Mouse (Mus musculus) left cerebral cortex, postnatal 14 days (tissue): ENCODE data around the gene Ssx2ip. TPM values are rescaled to one million over a fixed set of nuclear protein-coding genes. Genes with fewer than 3 reads are reported as not detected.

Source experiments
- DNase-seq, 2 experiments: peaks; one replicate each; pipeline ENCODE4 v3.0.0; 2021 to 2022; ENCODE audit warnings: low spot score in 2 of 2, mixed read lengths in 1 of 2
- intact Hi-C: fragments of 180-260 bp; cut with DNase I; formaldehyde crosslinking; loops from one replicate; pipeline ENCODE4 v1.15.1; 2025
- microRNA-seq, 2 experiments: library from miRNA; unstranded; fragments of <30 nt; microRNA quantifications; one replicate each; pipeline ENCODE4 v1.2.0; 2022
- total RNA-seq, 2 experiments: library from RNA; stranded (reverse); gene quantifications; 2 replicates each; pipeline ENCODE4 v1.2.3; 2021

Gene Ssx2ip
- total RNA-seq, 2 experiments from 2014 or later: 121 to 126 TPM

DNA sequence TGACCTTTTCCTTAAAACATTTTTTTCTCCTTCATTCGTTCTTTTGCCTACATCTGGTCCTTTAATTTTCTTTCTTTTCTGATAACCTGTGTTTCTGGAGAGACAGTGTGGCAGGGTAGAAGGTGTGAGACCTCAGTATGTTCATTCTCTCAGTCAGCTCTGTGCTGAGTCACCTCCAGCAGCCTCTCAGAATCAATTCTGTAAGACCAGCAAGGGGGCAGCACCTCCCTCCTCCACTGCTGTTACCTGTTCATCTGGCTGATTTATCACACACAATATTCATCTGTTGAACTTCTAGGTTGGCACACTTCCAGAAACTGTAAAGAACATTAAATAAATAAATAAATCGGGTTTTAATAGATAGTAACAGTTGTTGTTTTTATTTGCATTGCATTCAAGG is 58.5 kb downstream of the Ssx2ip start:
- intact Hi-C loops: no loop called here
- DNase-seq: no peak

GRCm38 (mm10) chr3:146469226-146469625 is 64.8 kb downstream of the Ssx2ip start:
- DNase-seq: no peak
- intact Hi-C loops: no loop called here

DNA sequence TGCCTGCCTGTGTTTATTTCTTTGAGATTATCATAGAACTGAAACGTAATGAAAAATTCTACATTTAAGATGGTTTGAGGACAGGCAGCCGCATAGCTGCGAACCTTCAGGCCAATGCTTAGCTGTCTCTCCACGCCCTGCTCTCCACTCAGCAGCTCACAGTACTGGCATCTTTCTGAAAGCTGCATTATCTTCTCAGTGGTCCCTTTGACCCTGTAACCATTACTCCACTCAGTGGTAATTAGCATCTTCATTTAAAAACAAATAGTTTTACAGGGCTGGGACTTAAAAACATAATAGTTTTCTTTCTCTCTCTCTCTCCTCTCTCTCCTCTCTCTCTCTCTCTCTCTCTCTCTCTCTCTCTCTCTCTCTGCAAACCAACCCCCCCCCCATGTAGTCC is 68.2 kb downstream of the Ssx2ip start:
- intact Hi-C loops: no loop called here
- DNase-seq: no peak

DNA sequence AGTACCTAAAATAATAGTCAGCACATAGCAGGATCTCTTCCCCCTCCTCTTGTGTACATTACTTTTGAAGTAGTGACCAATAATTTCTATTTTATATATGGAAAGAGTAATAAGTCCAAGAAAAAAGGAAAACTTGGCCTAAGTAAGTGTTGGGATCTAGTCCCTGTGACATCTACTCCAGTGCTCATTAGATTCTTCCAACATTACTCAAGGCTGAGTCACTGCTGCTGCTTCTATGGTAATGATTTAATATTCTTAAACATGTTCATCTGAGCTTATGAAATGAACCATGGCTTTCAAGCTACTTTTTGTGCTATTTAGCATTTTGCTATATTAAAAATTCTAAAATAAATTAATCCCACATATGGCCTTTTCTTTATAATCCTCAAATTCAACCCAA is 69.3 kb downstream of the Ssx2ip start:
- intact Hi-C loops: no loop called here

GRCm38 (mm10) chr3:146474428-146474827 is 70.0 kb downstream of the Ssx2ip start:
- DNase-seq: no peak
- intact Hi-C loops: no loop called here

More for the DNA sequence above, 69.3 kb downstream of the Ssx2ip start:
- DNase-seq: no peak

DNA sequence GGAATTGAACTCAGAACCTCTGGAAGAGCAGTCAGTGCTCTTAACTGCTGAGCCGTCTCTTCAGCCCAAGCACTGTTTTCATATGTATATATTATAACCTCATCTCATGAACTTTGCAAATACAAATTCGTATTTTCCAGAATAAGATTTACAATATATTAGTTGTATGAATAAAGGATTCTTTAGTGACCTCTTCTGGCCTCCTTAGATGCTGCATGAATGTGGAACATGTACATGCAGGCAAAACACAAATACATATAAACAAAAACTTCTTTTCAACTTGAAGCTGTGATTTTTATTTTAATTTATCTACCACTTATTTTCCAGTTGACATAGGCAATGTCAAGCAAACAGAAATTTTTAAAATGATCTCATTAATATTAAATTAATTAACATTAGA is 77.6 kb downstream of the Ssx2ip start:
- intact Hi-C loops: loop anchor here (5.0 kb wide), 1 partner anchor 135 kb away; no protein-coding TSS in a partner anchor
- DNase-seq: no peak

- intact Hi-C loops: no loop called here
- no peak for DNase-seq
Observed at GRCm38 (mm10) chr3:146486464-146486863, 82.0 kb downstream of the Ssx2ip start.

Small RNAs within 50 kb of the gene (microRNA-seq; reads per million reads assigned to microRNA genes)
- 0 reads per million in 2 experiments for gene Gm22901

Other genes with a start within 250 kb of the Ssx2ip start
- 1 to 10 TPM in 1 of 2 experiments, under 1 TPM in 1; 0.42 to 1.2 TPM for gene Lpar3, start 183.7 kb upstream of the Ssx2ip start, total RNA-seq
- 1 to 10 TPM; 6.3 to 7.2 TPM for gene Ctbs, start 45.2 kb downstream of the Ssx2ip start, total RNA-seq
- gene Spata1, start 95.1 kb downstream of the Ssx2ip start, total RNA-seq: 1 to 10 TPM; 5.0 to 5.5 TPM
- gene Gng5, start 95.2 kb downstream of the Ssx2ip start, total RNA-seq: 10 to 100 TPM; 49.7 to 50.1 TPM
- 10 to 100 TPM; 13.3 to 14.2 TPM for gene Rpf1, start 116.8 kb downstream of the Ssx2ip start, total RNA-seq
- gene Uox, start 165.8 kb downstream of the Ssx2ip start, total RNA-seq: 1 to 10 TPM in 1 of 2 experiments, under 1 TPM in 1; 0.76 to 1.3 TPM
- not detected for gene Dnase2b, start 211.0 kb downstream of the Ssx2ip start, total RNA-seq
- gene 4930503B20Rik, start 246.7 kb downstream of the Ssx2ip start, total RNA-seq: under 1 TPM; 0.24 to 0.57 TPM